ENCODE assay signal across 19 mouse cellular contexts in genomic region chr19:44515769-44516168, GRCm38 (mm10). TPM values are rescaled to one million over a fixed set of nuclear protein-coding genes. Genes with fewer than 3 reads are reported as not detected.
"Had no signal": no experiment of that assay in that cellular context is flagged by ENCODE, and none has a peak within 500 bp of the region (broad histone marks: within the 10 kb centered on the region; RNA-seq: fewer than 3 reads in every experiment).

No protein-coding gene starts in this region.

- H3K27ac ChIP-seq: layer of hippocampus, adult 2 months; limb, embryonic 12.5 days; liver, embryonic 13.5 days; lung, embryonic 15.5 days; macrophage; midbrain, embryonic 15.5 days had no signal

- H3K4me2 ChIP-seq: limb, embryonic 12.5 days; liver, embryonic 13.5 days; lung, embryonic 15.5 days; midbrain, embryonic 15.5 days had no signal

- H3K9me3 ChIP-seq: limb, embryonic 12.5 days; liver, embryonic 13.5 days; lung, embryonic 15.5 days; megakaryocyte, embryonic 14.5 days; midbrain, embryonic 15.5 days had no signal

- H3K4me3 ChIP-seq: layer of hippocampus, adult 2 months; limb, embryonic 12.5 days; liver, embryonic 13.5 days; lung, embryonic 15.5 days; megakaryocyte, embryonic 14.5 days; midbrain, embryonic 15.5 days had no signal

- DNase-seq: kidney, adult 9 months; liver; liver, embryonic 13.5 days; liver, postnatal 0 days; lung, postnatal 14 days; thymus, adult 2 months; thymus, postnatal 25 days had no signal

- H3K9ac ChIP-seq: limb, embryonic 12.5 days; liver, embryonic 13.5 days; liver, postnatal 0 days; lung, embryonic 15.5 days; midbrain, embryonic 15.5 days had no signal

- H3K36me3 ChIP-seq: limb, embryonic 12.5 days; liver, embryonic 13.5 days; lung, embryonic 15.5 days; midbrain, embryonic 15.5 days had no signal

- ATAC-seq: intestine, postnatal 0 days; liver, postnatal 0 days had no signal

RNA-seq across cellular contexts. Expression of gene Wnt8b, which starts 22.5 kb away (rescaled TPM):
- total RNA-seq: left cerebral cortex, postnatal 36 days; neutrophil, adult 5-6 weeks had no signal
- polyA plus RNA-seq: intestine, postnatal 0 days; limb, embryonic 12.5 days; liver, embryonic 13.5 days; liver, postnatal 0 days; lung, embryonic 15.5 days; macrophage; urinary bladder, adult 2 months had no signal

RNA-seq across cellular contexts. Expression of gene Gm20538, which starts 36.9 kb away (rescaled TPM):
- total RNA-seq: layer of hippocampus, adult 2 months; layer of hippocampus, postnatal 10 days; left cerebral cortex, postnatal 36 days had no signal
- polyA plus RNA-seq: intestine, postnatal 0 days; limb, embryonic 12.5 days; liver, embryonic 13.5 days; liver, postnatal 0 days; lung, embryonic 15.5 days; macrophage; midbrain, embryonic 15.5 days; testis, adult 2 months; urinary bladder, adult 2 months had no signal
